Mouse (Mus musculus): Measurements from ENCODE around the gene Gnat2. TPM values are rescaled to one million over a fixed set of nuclear protein-coding genes. Genes with fewer than 3 reads are reported as not detected.

The Gnat2 gene
- polyA plus RNA-seq, 1 experiment = 0.03 TPM

DNA sequence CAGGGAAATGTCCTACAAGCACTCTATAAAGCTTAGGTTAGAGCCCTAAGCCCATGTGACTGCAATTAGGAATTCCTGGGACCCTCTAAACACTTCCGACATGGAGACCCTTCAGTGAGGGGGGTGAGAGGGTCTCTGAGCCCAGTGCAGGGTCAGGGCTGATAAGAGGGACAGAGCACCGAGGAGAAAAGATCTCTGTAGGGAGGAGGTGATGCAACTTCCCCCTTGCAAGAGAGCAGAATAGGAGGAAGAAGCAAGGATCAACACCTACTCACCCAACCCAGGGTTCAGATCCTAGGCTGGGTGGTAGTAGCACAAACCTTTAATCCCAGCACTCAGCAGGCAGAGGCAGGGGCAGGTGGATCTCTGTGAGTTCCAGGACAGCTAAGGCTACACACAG lies 9.4 kb upstream of the Gnat2 start:
- Histone ChIP-seq H3K4me3 (replicated peaks) (no peak overlapping the region), H3K9me3 (ENCODE audit: control insufficient read depth, low read length) (no peaks in the 10 kb centered on the region), H3K4me1 (ENCODE audit: control insufficient read depth) (peaks cover 77% of the 10 kb centered on the region), H3K27me3 (ENCODE audit: control insufficient read depth) (no peaks in the 10 kb centered on the region), H3K36me3 (ENCODE audit: control insufficient read depth) (peaks cover 67% of the 10 kb centered on the region)
- no peak for TF ChIP-seq TAL1 (IDR thresholded peaks at IDR 0.05; ENCODE audit: low read length)
- TF ChIP-seq GATA1 (IDR thresholded peaks at IDR 0.05; ENCODE audit: low read length) = no peak

- H3K4me1 ChIP-seq (ENCODE audit: control insufficient read depth) = peaks cover 79% of the 10 kb centered on the region
- peaks cover 59% of the 10 kb centered on the region for H3K36me3 ChIP-seq (ENCODE audit: control insufficient read depth)
- TF ChIP-seq GATA1 (IDR thresholded peaks at IDR 0.05; ENCODE audit: low read length) (no peak), TAL1 (IDR thresholded peaks at IDR 0.05; ENCODE audit: low read length) (no peak)
- H3K27me3 ChIP-seq (ENCODE audit: control insufficient read depth) = no peaks in the 10 kb centered on the region
- H3K4me3 ChIP-seq (replicated peaks) = peak overlapping the region; percentile 81
- no peaks in the 10 kb centered on the region for H3K9me3 ChIP-seq (ENCODE audit: control insufficient read depth, low read length)
Observed at GRCm38 (mm10) chr3:108083904-108084407, 8.6 kb upstream of the Gnat2 start.

- TF ChIP-seq TAL1 (IDR thresholded peaks at IDR 0.05; ENCODE audit: low read length) (no peak), GATA1 (IDR thresholded peaks at IDR 0.05; ENCODE audit: low read length) (no peak)
- Histone ChIP-seq H3K36me3 (ENCODE audit: control insufficient read depth) (peaks cover 51% of the 10 kb centered on the region), H3K4me3 (replicated peaks) (peak overlapping the region; percentile 81), H3K27me3 (ENCODE audit: control insufficient read depth) (no peaks in the 10 kb centered on the region), H3K9me3 (ENCODE audit: control insufficient read depth, low read length) (no peaks in the 10 kb centered on the region), H3K4me1 (ENCODE audit: control insufficient read depth) (peaks cover 84% of the 10 kb centered on the region)
Observed at GRCm38 (mm10) chr3:108084767-108085270, 7.8 kb upstream of the Gnat2 start.

- no peaks in the 10 kb centered on the region for H3K27me3 ChIP-seq (ENCODE audit: control insufficient read depth)
- peaks cover 86% of the 10 kb centered on the region for H3K4me1 ChIP-seq (ENCODE audit: control insufficient read depth)
- no peaks in the 10 kb centered on the region for H3K9me3 ChIP-seq (ENCODE audit: control insufficient read depth, low read length)
- TF ChIP-seq TAL1 (IDR thresholded peaks at IDR 0.05; ENCODE audit: low read length) (no peak), GATA1 (IDR thresholded peaks at IDR 0.05; ENCODE audit: low read length) (no peak)
- peaks cover 46% of the 10 kb centered on the region for H3K36me3 ChIP-seq (ENCODE audit: control insufficient read depth)
- H3K4me3 ChIP-seq (replicated peaks) = peak overlapping the region; percentile 81
Observed at GRCm38 (mm10) chr3:108085281-108085720, 7.3 kb upstream of the Gnat2 start.

- peaks cover 84% of the 10 kb centered on the region for H3K4me1 ChIP-seq (ENCODE audit: control insufficient read depth)
- H3K4me3 ChIP-seq (replicated peaks) = peak overlapping the region; percentile 81
- no peaks in the 10 kb centered on the region for H3K9me3 ChIP-seq (ENCODE audit: control insufficient read depth, low read length)
- TF ChIP-seq GATA1 (IDR thresholded peaks at IDR 0.05; ENCODE audit: low read length) (no peak), TAL1 (IDR thresholded peaks at IDR 0.05; ENCODE audit: low read length) (no peak)
- no peaks in the 10 kb centered on the region for H3K27me3 ChIP-seq (ENCODE audit: control insufficient read depth)
- H3K36me3 ChIP-seq (ENCODE audit: control insufficient read depth) = peaks cover 40% of the 10 kb centered on the region
Observed at GRCm38 (mm10) chr3:108085721-108086469, 6.7 kb upstream of the Gnat2 start.

GRCm38 (mm10) chr3:108086470-108086979 lies 6.1 kb upstream of the Gnat2 start, which contains the start of gene Ampd2:
Gene Ampd2, minus strand, starts transcription at chr3:108086651.
- peak within 1 kb of the TSS; percentile 81 for H3K4me3 ChIP-seq (replicated peaks)
- H3K36me3 ChIP-seq (ENCODE audit: control insufficient read depth) = peaks cover 34% of the 10 kb centered on the region
- no peak for TF ChIP-seq GATA1 (IDR thresholded peaks at IDR 0.05; ENCODE audit: low read length)
- TF ChIP-seq TAL1 (IDR thresholded peaks at IDR 0.05; ENCODE audit: low read length) = no peak
- no peaks in the 10 kb centered on the region for H3K27me3 ChIP-seq (ENCODE audit: control insufficient read depth)
- H3K9me3 ChIP-seq (ENCODE audit: control insufficient read depth, low read length) = no peaks in the 10 kb centered on the region
- peaks cover 81% of the 10 kb centered on the region for H3K4me1 ChIP-seq (ENCODE audit: control insufficient read depth)

GRCm38 (mm10) chr3:108087329-108087728 lies 5.3 kb upstream of the Gnat2 start:
- peak overlapping the region; percentile 81 for H3K4me3 ChIP-seq (replicated peaks)
- peaks cover 28% of the 10 kb centered on the region for H3K36me3 ChIP-seq (ENCODE audit: control insufficient read depth)
- no peaks in the 10 kb centered on the region for H3K9me3 ChIP-seq (ENCODE audit: control insufficient read depth, low read length)
- TF ChIP-seq TAL1 (IDR thresholded peaks at IDR 0.05; ENCODE audit: low read length) = no peak
- no peak for TF ChIP-seq GATA1 (IDR thresholded peaks at IDR 0.05; ENCODE audit: low read length)
- peaks cover 76% of the 10 kb centered on the region for H3K4me1 ChIP-seq (ENCODE audit: control insufficient read depth)
- peaks cover 5% of the 10 kb centered on the region for H3K27me3 ChIP-seq (ENCODE audit: control insufficient read depth)

DNA sequence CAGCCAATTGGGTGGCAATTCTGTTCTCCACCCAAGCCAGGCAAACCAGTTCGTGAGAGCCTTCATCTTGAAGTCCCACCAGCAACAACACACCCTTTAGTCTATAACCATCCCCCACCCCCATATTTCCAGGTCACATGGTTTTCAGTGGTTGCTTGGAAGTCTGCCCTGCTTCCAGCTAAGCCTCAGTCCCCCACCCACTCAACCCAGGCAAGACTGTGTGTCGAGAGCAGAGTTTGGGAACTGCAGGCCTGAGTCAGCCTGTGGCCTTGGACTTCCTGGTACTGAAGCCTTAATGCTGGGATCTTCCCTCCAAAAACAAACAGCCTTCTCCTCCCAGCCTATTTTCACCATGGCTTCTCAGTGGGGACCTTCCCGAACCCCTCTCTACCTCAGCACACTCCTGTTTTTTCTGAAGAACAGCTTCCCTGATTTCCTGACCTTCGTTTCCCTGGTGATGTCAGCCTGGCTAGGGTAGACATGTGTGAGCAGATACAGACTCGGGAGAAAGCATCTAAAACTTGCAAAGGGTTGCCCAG lies 3.7 kb upstream of the Gnat2 start:
- peaks cover 5% of the 10 kb centered on the region for H3K27me3 ChIP-seq (ENCODE audit: control insufficient read depth)
- H3K4me1 ChIP-seq (ENCODE audit: control insufficient read depth) = peaks cover 74% of the 10 kb centered on the region
- no peak overlapping the region for H3K4me3 ChIP-seq (replicated peaks)
- TF ChIP-seq TAL1 (IDR thresholded peaks at IDR 0.05; ENCODE audit: low read length) (no peak), GATA1 (IDR thresholded peaks at IDR 0.05; ENCODE audit: low read length) (no peak)
- H3K36me3 ChIP-seq (ENCODE audit: control insufficient read depth) = peaks cover 13% of the 10 kb centered on the region
- no peaks in the 10 kb centered on the region for H3K9me3 ChIP-seq (ENCODE audit: control insufficient read depth, low read length)

DNA sequence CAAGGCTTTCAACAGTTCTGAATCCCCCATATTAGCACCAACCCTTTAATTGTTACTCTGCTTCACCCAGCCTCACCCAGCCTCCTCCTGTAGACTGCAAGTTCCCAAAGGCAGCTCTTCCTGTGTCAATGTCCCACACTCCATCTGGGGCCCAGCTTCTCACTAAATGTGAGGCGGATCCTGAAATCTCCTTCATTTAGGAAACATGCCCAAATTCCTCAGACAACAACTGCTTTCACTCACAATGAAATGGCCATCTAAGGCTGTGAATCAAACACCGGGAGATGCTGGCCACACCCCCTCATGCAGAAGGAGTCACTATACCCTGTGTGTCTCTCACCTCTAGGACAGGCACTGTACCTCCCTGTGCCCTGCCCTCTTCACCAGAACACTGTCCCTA lies 2.7 kb upstream of the Gnat2 start:
- TF ChIP-seq GATA1 (IDR thresholded peaks at IDR 0.05; ENCODE audit: low read length) (no peak), TAL1 (IDR thresholded peaks at IDR 0.05; ENCODE audit: low read length) (no peak)
- peaks cover 74% of the 10 kb centered on the region for H3K4me1 ChIP-seq (ENCODE audit: control insufficient read depth)
- H3K4me3 ChIP-seq (replicated peaks) = no peak overlapping the region

More for the DNA sequence above, 2.7 kb upstream of the Gnat2 start:
- peaks cover 4% of the 10 kb centered on the region for H3K36me3 ChIP-seq (ENCODE audit: control insufficient read depth)
- no peaks in the 10 kb centered on the region for H3K9me3 ChIP-seq (ENCODE audit: control insufficient read depth, low read length)
- peaks cover 5% of the 10 kb centered on the region for H3K27me3 ChIP-seq (ENCODE audit: control insufficient read depth)
